Comparison of ENCODE assay signal across 8 mouse cellular contexts in genomic region chr4:150570793-150571192, GRCm38 (mm10).
A peak's percentile ranks its signal among the peaks of the same experiment; 100 is the strongest.
DNase-seq lines count a peak whose midpoint lies in the region; ATAC-seq and TF ChIP-seq lines count a peak whose summit lies in the region.

No protein-coding gene starts in this region.

- H3K9ac ChIP-seq in liver, embryonic 11.5 days (ENCODE audit: low read depth, low read length): no peak overlapping the region
- H3K9ac ChIP-seq in stomach, postnatal 0 days (ENCODE audit: low read length): peak overlapping the region; percentile 98; the same call in 1 of the 2 replicates

- peak overlapping the region; percentile 65 for H3K27ac ChIP-seq in spleen, adult 2 months (ENCODE audit: insufficient read depth, low read length)
- no peak overlapping the region for H3K27ac ChIP-seq in liver, embryonic 11.5 days (ENCODE audit: low read depth, low read length)
- H3K27ac ChIP-seq in stomach, postnatal 0 days (replicated peaks): no peak overlapping the region

- H3K36me3 ChIP-seq in spleen, adult 2 months (ENCODE audit: control insufficient read depth, insufficient read depth, low read length): peaks cover 6% of the 10 kb centered on the region
- H3K36me3 ChIP-seq in liver, embryonic 11.5 days (ENCODE audit: control insufficient read depth, insufficient read depth, low read length): no peaks in the 10 kb centered on the region; the same call in 1 of the 2 replicates
- no peaks in the 10 kb centered on the region for H3K36me3 ChIP-seq in stomach, postnatal 0 days (ENCODE audit: control insufficient read depth, insufficient read depth, low read length)

- H3K4me1 ChIP-seq in spleen, adult 2 months (ENCODE audit: control insufficient read depth, insufficient read depth, insufficient read length): peaks cover 26% of the 10 kb centered on the region; the same call in 1 of the 2 replicates
- peaks cover 43% of the 10 kb centered on the region for H3K4me1 ChIP-seq in liver, embryonic 11.5 days (replicated peaks; ENCODE audit: control insufficient read depth, insufficient read depth, low read length)
- H3K4me1 ChIP-seq in stomach, postnatal 0 days (replicated peaks; ENCODE audit: control insufficient read depth, insufficient read depth): peaks cover 9% of the 10 kb centered on the region

- peak; percentile 34 for DNase-seq in cerebellum, adult 11-12 months
- no peak for DNase-seq in cerebellum, adult 8-10 months
- DNase-seq in spleen, adult 2 months (ENCODE audit: low read depth in 1 of 2, low spot score in 2 of 2): no peak
- no peak for DNase-seq in spleen, adult 18-20 months
- DNase-seq in liver, embryonic 11.5 days (ENCODE audit: low spot score): no peak
- DNase-seq in stomach, postnatal 0 days (ENCODE audit: low spot score): no peak
- DNase-seq in embryo, embryonic 9.5 days (ENCODE audit: extremely low spot score): no peak
- no peak for DNase-seq in thymus, postnatal 4 days

- 22% methylated on average over 2 of the region's 2 CpGs for WGBS in spleen, adult 2 months
- WGBS in liver, embryonic 11.5 days: 39% methylated on average over 2 of the region's 2 CpGs
- 38% methylated on average over 2 of the region's 2 CpGs for WGBS in stomach, postnatal 0 days

- no peak for TF ChIP-seq CTCF in spleen, adult 2 months (IDR thresholded peaks at IDR 0.05; ENCODE audit: extremely low read depth, insufficient read depth, insufficient read length, insufficient replicate concordance)
- no peak for TF ChIP-seq CTCF in stomach, postnatal 0 days (IDR thresholded peaks at IDR 0.05; ENCODE audit: low read depth)

- peak overlapping the region; percentile 82 for H3K4me2 ChIP-seq in liver, embryonic 11.5 days
- H3K4me2 ChIP-seq in stomach, postnatal 0 days (replicated peaks; ENCODE audit: low read depth): peak overlapping the region; percentile 81

- TF ChIP-seq EP300 in stomach, postnatal 0 days (optimal IDR thresholded peaks at IDR 0.05): no peak

- TF ChIP-seq POLR2A in spleen, adult 2 months (IDR thresholded peaks at IDR 0.05; ENCODE audit: low read depth, low read length): no peak

- no peak for ATAC-seq in liver, embryonic 11.5 days (replicated peaks; ENCODE audit: low FRiP score)
- no peak for ATAC-seq in stomach, postnatal 0 days (ENCODE audit: low FRiP score, low TSS enrichment)

- no peaks in the 10 kb centered on the region for H3K9me3 ChIP-seq in liver, embryonic 11.5 days (ENCODE audit: control insufficient read depth, low read length)
- no peaks in the 10 kb centered on the region for H3K9me3 ChIP-seq in stomach, postnatal 0 days (ENCODE audit: control insufficient read depth, low read length)

- H3K27me3 ChIP-seq in spleen, adult 2 months (ENCODE audit: control insufficient read depth, insufficient read depth, low read length): no peaks in the 10 kb centered on the region
- no peaks in the 10 kb centered on the region for H3K27me3 ChIP-seq in liver, embryonic 11.5 days (replicated peaks; ENCODE audit: control insufficient read depth, insufficient read depth, low read length)
- H3K27me3 ChIP-seq in stomach, postnatal 0 days (ENCODE audit: control insufficient read depth, insufficient read depth, low read length): no peaks in the 10 kb centered on the region

- H3K4me3 ChIP-seq in spleen, adult 2 months (ENCODE audit: extremely low read depth, insufficient read depth, insufficient read length): peak overlapping the region; percentile 42
- peak overlapping the region; percentile 90 for H3K4me3 ChIP-seq in liver, embryonic 11.5 days (ENCODE audit: low read depth, low read length)
- H3K4me3 ChIP-seq in stomach, postnatal 0 days (ENCODE audit: low read depth, low read length): peak overlapping the region; percentile 93

Comparison
In these comparisons a context has a peak if more than half of its experiments do, and no peak if none do; other contexts are left out.
1. H3K4me3 ChIP-seq: peak in every context shown above with its lines; median percentile 93 in stomach, postnatal 0 days; 90 in liver, embryonic 11.5 days; 42 in spleen, adult 2 months.